In the genomic region with DNA sequence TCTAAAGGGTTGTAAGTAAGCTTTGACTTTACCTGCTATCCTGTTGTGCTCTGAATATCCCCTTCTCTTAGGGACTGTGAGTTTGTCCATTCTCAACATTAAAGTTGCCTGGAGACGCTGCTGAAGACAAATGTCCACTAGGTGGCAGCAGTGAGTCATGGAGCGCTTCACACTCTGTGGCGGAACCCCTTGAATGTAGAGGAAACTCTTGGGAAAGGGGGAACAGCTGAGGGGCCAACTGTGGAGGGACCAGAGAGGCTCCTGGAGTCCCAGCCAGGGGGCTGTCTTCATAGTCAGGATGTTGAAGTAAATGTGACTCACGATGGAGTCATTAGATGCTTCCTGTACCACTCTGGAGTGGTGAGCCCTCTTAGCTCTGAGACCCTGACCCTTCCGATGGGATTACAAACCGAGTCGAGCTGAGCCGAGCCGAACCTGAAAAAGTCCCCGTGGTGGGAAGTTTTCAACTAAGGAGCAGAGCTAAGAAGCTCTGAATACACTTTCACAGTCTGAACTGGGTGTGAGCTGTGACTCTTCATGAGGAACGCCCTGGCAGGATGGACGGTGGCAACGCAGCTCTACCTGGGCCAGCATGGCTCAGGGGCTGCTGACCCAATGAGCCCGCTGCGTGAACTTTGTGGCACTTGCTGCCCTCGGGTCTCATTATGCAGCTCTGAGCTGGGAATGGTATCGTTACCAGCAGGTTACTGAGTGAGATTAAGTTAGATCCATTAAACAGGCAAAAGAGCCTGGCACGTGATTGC, we compare ENCODE assay signal across 8 mouse cellular contexts. TPM values are rescaled to one million over a fixed set of nuclear protein-coding genes. Genes with fewer than 3 reads are reported as not detected.
DNase-seq lines count a peak whose midpoint lies in the region.

No protein-coding gene starts in this region.

- peak; percentile 68 to 74 for DNase-seq in CD8-positive naive resting alpha-beta T cell, adult 2 months (ENCODE audit: low read depth in 2 of 2, low spot score in 2 of 2)
- peak; percentile 68 to 73 for DNase-seq in adrenal gland, adult 18-20 months (ENCODE audit: low spot score in 2 of 2)
- DNase-seq in embryo, embryonic 11 days: peak; percentile 90
- DNase-seq in heart, postnatal 10 days: peak; percentile 78 to 87
- DNase-seq in layer of hippocampus, adult 8-10 months (ENCODE audit: low spot score in 2 of 2): peak; percentile 36 to 80
- DNase-seq in lung, postnatal 4 days: peak; percentile 44 to 78
- peak; percentile 77 to 82 for DNase-seq in right cerebral cortex, adult 2 months (ENCODE audit: low spot score in 2 of 2)
- DNase-seq in urinary bladder, postnatal 4 days (ENCODE audit: low spot score in 2 of 2): peak; percentile 26 to 77

- intact Hi-C loops in heart, postnatal 10 days (cut with DNase I): loop anchor here (1.0 to 5.0 kb wide), 3 partner anchors 70 to 189 kb away; no protein-coding TSS in a partner anchor

RNA-seq across cellular contexts. Expression of a gene that starts 7.7 kb away (rescaled TPM):
- 1 to 10 TPM in 1 of 2 experiments, under 1 TPM in 1; 0.76 to 1.3 TPM for total RNA-seq in adrenal gland, adult 18-20 months (2021)
- 1 to 10 TPM; 1.4 to 1.6 TPM for total RNA-seq in heart, postnatal 10 days (2021)
- 1 to 10 TPM; 2.8 to 4.0 (median 3.9) TPM for total RNA-seq in layer of hippocampus, adult 8-10 months (2022)

RNA-seq across cellular contexts. Expression of a gene that starts 21.6 kb away (rescaled TPM):
- under 1 TPM; 0.46 to 0.64 TPM for total RNA-seq in adrenal gland, adult 18-20 months (2021)
- under 1 TPM; 0.29 to 0.35 TPM for total RNA-seq in heart, postnatal 10 days (2021)
- under 1 TPM in 3 of 4 experiments, not detected in 1; 0.14 to 0.20 (median 0.18) TPM for total RNA-seq in layer of hippocampus, adult 8-10 months (2022)

RNA-seq across cellular contexts. Expression of a gene that starts 35.3 kb away (rescaled TPM):
- 10 to 100 TPM in 1 of 2 experiments, 1 to 10 TPM in 1; 8.6 to 10.5 TPM for total RNA-seq in adrenal gland, adult 18-20 months (2021)
- 1 to 10 TPM; 1.2 to 2.9 TPM for total RNA-seq in heart, postnatal 10 days (2021)
- total RNA-seq in layer of hippocampus, adult 8-10 months (2022): 1 to 10 TPM in 2 of 4 experiments, under 1 TPM in 1, not detected in 1; 0.45 to 3.7 (median 3.6) TPM

RNA-seq across cellular contexts. Expression of a gene that starts 46.0 kb away (rescaled TPM):
- 10 to 100 TPM in 1 of 2 experiments, 1 to 10 TPM in 1; 3.4 to 10.9 TPM for total RNA-seq in adrenal gland, adult 18-20 months (2021)
- total RNA-seq in heart, postnatal 10 days (2021): 1 to 10 TPM; 3.9 to 5.0 TPM
- 1 to 10 TPM in 1 of 4 experiments, under 1 TPM in 1, not detected in 2; 0.45 to 4.0 TPM for total RNA-seq in layer of hippocampus, adult 8-10 months (2022)

RNA-seq across cellular contexts. Expression of a gene that starts 50.2 kb away (rescaled TPM):
- 1 to 10 TPM; 1.3 to 2.5 TPM for total RNA-seq in adrenal gland, adult 18-20 months (2021)
- under 1 TPM; 0.15 to 0.48 TPM for total RNA-seq in heart, postnatal 10 days (2021)
- total RNA-seq in layer of hippocampus, adult 8-10 months (2022): 1 to 10 TPM in 3 of 4 experiments, under 1 TPM in 1; 0.62 to 4.3 (median 1.7) TPM

Comparison
In these comparisons a context has a peak if more than half of its experiments do, and no peak if none do; other contexts are left out.
1. Peak in every context shown above with its lines: DNase-seq.